Mouse (Mus musculus) fat pad, adult 2 months (tissue): ENCODE measurements around the gene Fgfr1op.
"Not testable (repeated sequence)": the region's sequence is repeated elsewhere in the genome, so short reads cannot be mapped to it uniquely, and the experiment has no call there.

Source experiments
- DNase-seq: peaks from one replicate; pipeline ENCODE4 v3.0.0-alpha.2; 2011; ENCODE audit warnings: low read depth, low spot score; ENCODE audit errors: extremely low read depth

The Fgfr1op gene

GRCm38 (mm10) chr17:8167436-8167835 lies 2.1 kb downstream of the Fgfr1op start:
- DNase-seq: not testable (repeated sequence)

- no peak for DNase-seq
Measured at GRCm38 (mm10) chr17:8170331-8170730, 5.0 kb downstream of the Fgfr1op start.

GRCm38 (mm10) chr17:8171081-8171480 lies 5.8 kb downstream of the Fgfr1op start:
- DNase-seq: no peak

- DNase-seq: no peak
Measured at GRCm38 (mm10) chr17:8177090-8177489, 11.8 kb downstream of the Fgfr1op start.

- DNase-seq: no peak
Measured at GRCm38 (mm10) chr17:8183815-8184214, 18.5 kb downstream of the Fgfr1op start.

GRCm38 (mm10) chr17:8184217-8184616 lies 18.9 kb downstream of the Fgfr1op start:
- DNase-seq: no peak

GRCm38 (mm10) chr17:8193678-8194077 lies 28.4 kb downstream of the Fgfr1op start:
- DNase-seq: no peak

GRCm38 (mm10) chr17:8195685-8196376 lies 30.5 kb downstream of the Fgfr1op start:
- no peak for DNase-seq

- DNase-seq: no peak
Measured at GRCm38 (mm10) chr17:8197652-8198051, 32.4 kb downstream of the Fgfr1op start.

- no peak for DNase-seq
Measured at GRCm38 (mm10) chr17:8199067-8199935, 34.0 kb downstream of the Fgfr1op start.

- DNase-seq: no peak
Measured at GRCm38 (mm10) chr17:8199936-8200330, 34.6 kb downstream of the Fgfr1op start.

- DNase-seq: no peak
Measured at GRCm38 (mm10) chr17:8203487-8203886, 38.2 kb downstream of the Fgfr1op start.

- DNase-seq: not testable (repeated sequence)
Measured at GRCm38 (mm10) chr17:8205221-8205631, 39.9 kb downstream of the Fgfr1op start.

- DNase-seq: no peak
Measured at GRCm38 (mm10) chr17:8206691-8207090, 41.4 kb downstream of the Fgfr1op start.

GRCm38 (mm10) chr17:8209696-8210095 lies 44.4 kb downstream of the Fgfr1op start:
- no peak for DNase-seq

GRCm38 (mm10) chr17:8210170-8210569 lies 44.9 kb downstream of the Fgfr1op start:
- DNase-seq: no peak

- no peak for DNase-seq
Measured at GRCm38 (mm10) chr17:8210675-8211074, 45.4 kb downstream of the Fgfr1op start.

- DNase-seq: no peak
Measured at GRCm38 (mm10) chr17:8211399-8211798, 46.1 kb downstream of the Fgfr1op start.

GRCm38 (mm10) chr17:8214369-8214768 lies 49.1 kb downstream of the Fgfr1op start:
- no peak for DNase-seq

- no peak for DNase-seq
Measured at GRCm38 (mm10) chr17:8215016-8215745, 49.9 kb downstream of the Fgfr1op start.

GRCm38 (mm10) chr17:8223225-8223624 lies 57.9 kb downstream of the Fgfr1op start:
- DNase-seq: no peak
